Mouse (Mus musculus) left cerebral cortex, postnatal 14 days (tissue): ENCODE measurements at regions not wholly inside any gene's neighbourhood (a gene's known extent, or its start where the extent isn't known, plus 50 kb on each side); places are given as distances from the start of the nearest gene placed in this dataset.
"Not testable (repeated sequence)": the region's sequence is repeated elsewhere in the genome, so short reads cannot be mapped to it uniquely, and the experiment has no call there.

Experiments used
- DNase-seq, 2 experiments: peaks; one replicate each; pipeline ENCODE4 v3.0.0; 2021 to 2022; ENCODE audit warnings: low spot score in 2 of 2, mixed read lengths in 1 of 2
- intact Hi-C: fragments of 180-260 bp; cut with DNase I; formaldehyde crosslinking; loops from one replicate; pipeline ENCODE4 v1.15.1; 2025

GRCm38 (mm10) chrX:93888480-93888879, 56.5 kb upstream of the Pdk3 start:
- DNase-seq, result no peak
- intact Hi-C loops, result no loop called here

DNA sequence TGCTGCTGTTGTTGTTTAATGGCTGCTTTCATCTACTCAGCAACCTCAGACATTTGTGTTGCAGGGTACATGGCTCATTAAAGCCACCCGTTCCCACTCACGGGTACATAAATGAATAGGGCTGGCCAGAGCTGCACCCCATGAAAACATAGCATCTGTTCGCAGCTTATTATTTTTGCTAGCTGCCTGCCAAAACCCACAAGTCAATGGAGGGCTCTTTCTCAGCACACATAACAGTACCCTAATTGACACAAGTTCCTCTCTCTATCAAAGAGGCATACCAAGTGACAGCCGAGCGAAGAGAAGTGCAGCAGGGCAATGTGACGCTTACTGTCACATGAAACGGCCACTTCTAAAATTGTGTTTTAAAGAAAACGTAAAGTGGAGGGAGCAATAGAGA, 57.0 kb upstream of the Pdk3 start:
- intact Hi-C loops, result no loop called here
- DNase-seq, result peak in 1 of 2 experiments; percentile 5

- DNase-seq, result peak; percentile 90 to 91
- intact Hi-C loops, result loop anchor here (10.0 kb wide), 1 partner anchor 95 kb away; no protein-coding TSS in a partner anchor
These were observed 57.5 kb upstream of the Pdk3 start for GRCm38 (mm10) chrX:93889394-93890042.

DNA sequence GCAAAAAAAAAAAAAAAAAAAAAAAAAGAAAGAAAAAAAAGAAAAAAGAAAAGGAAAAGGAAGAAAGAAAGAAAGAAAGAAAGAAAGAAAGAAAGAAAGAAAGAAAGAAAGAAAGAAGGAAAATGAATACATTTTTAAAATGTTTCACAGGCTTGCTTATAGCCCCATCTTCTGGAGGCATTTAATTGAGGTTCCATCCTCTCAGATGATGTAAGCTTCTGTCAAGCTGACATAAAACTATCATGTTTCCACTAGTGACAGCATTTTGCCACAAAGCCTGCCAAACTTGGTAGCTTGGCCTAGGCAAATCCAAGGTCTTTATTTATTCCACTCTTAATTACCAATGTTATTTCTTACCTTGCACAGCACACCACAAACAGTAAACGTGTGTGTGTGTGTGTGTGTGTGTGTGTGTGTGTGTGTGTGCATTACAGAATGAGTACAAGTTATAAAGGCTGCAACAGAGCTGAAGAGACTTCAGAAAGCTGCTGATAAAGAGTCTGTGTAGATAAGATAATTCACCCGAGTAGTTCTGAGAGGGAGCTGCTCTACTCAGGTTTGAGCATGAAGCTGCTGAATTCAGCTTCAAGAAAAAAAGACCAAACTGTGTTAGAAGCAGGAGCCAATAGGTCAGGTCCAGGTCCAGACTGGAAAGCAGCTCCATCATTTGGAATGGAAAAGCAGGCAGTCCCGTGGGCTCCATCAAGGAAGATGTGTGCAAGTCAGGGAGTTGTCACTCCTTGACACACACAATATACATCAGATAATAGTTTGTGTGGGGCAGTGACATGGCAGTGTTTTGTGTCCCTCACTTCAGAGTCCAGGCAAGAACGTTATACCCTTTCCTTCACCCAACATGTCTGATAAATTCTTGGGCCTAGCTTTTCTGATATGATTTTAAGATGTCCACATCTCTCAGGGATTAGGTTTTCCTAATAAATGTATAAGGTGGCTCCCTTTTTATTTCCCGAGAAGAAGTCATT, 65.1 kb upstream of the Pdk3 start:
- intact Hi-C loops, result loop anchor here (10.0 kb wide), 1 partner anchor 102 kb away; no protein-coding TSS in a partner anchor
- DNase-seq, result no peak

DNA sequence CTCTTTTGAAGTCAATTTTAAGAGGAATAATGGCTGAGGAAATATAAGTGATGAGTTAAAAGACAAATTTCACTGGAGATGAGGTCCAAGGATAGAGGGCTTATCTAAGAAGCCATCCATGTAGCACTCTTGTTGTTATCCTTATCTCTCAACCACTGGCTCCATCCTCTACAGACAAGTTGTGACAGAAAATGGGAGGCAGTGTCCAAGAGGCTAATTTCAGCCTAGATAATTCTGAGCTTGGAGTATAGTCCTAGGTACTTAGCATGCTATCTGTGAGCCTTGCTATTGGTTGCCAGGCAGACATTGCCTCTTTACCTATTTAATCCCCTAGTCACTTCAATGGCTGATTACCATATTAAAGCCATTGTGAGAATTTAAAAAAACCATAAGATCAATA, 65.2 kb upstream of the AU015836 start:
- intact Hi-C loops, result no loop called here
- no peak for DNase-seq

DNA sequence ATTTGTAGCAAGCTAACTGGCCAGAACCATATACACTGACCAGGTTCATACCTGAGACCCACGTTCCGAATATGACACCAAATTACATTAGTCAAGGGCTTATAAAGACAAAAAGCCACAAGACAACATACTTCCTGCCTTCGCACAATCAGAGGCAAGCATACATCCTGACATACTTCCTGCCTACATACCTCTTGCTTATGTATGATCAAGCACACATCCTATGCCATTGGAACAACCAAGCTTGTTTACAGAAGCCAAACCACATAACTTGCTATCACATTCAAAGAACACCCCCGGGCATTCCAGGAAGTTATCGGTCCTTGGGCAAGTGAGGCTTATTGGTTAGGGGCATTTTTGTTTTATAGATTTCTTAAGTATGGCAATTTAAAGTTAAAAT, 62.9 kb upstream of the AU015836 start:
- intact Hi-C loops, result no loop called here
- no peak for DNase-seq

- intact Hi-C loops, result loop anchor here (5.0 kb wide), 1 partner anchor 121 kb away; no protein-coding TSS in a partner anchor
- peak; percentile 51 to 62 for DNase-seq
These were observed 57.2 kb upstream of the AU015836 start for GRCm38 (mm10) chrX:93911087-93911840.

DNA sequence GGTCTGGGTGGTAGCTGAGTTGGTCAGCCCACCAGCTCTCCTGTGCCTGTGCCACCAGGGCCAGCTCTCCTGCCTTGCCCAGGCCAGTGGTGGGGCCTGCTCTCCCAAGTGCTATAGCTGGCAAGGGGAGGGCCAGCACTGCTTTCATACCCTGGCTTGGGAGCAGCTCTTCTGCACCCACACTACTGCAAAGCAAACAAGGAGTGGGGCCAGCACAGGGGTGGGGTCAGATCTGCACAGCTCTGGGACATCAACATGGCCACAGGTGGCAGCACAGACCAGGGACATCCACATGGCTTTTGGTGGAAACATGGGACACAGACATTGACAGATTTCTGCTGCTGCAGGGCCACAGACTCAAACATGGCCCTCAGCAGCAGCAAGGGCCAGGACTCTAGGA, 52.9 kb upstream of the AU015836 start:
- DNase-seq, result no peak
- intact Hi-C loops, result no loop called here

GRCm38 (mm10) chrX:93917367-93917766, 51.1 kb upstream of the AU015836 start:
- DNase-seq, intact Hi-C loops: not testable (repeated sequence)
